ENCODE assay signal across 9 mouse cellular contexts in the genomic region with DNA sequence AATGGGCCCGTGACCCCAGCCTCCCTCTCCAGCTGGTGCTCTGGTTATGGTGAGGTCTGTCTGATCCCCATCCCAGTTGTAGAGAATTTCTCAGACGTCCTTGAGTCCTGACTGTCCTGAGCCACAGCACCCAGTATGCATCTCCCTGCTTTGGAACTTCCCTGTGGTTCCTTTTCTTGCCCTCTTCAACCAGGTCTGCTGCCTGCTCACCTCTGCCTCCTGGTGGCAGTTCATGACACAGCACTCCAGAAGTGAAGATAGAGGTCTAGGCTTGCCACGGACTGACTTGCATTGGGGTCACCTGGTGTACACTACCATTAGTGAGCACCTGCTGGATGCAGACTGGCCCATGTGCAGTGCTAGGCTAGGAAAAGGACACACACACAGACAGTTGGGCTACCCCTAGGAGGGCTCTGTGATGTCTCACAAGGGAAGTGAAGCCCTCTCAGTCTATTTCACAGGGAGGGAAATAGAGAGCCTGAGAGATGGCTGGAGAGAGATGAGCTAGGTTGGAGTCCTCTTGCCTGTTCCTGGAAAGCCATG. TPM values are rescaled to one million over a fixed set of nuclear protein-coding genes. Genes with fewer than 3 reads are reported as not detected.
A peak's percentile ranks its signal among the peaks of the same experiment; 100 is the strongest.
DNase-seq lines count a peak whose midpoint lies in the region; ATAC-seq and TF ChIP-seq lines count a peak whose summit lies in the region.
"Had no signal": no experiment of that assay in that cellular context is flagged by ENCODE, and none has a peak within 500 bp of the region (broad histone marks: within the 10 kb centered on the region; RNA-seq: fewer than 3 reads in every experiment).

No protein-coding gene starts in this region.

- peak; percentile 70 to 82 for ATAC-seq in hematopoietic stem cell, adult 5-6 weeks (replicated peaks in 1 of 2; ENCODE audit: insufficient read depth in 1 of 2, low FRiP score in 2 of 2, low TSS enrichment in 1 of 2, low read depth in 1 of 2, poor library complexity in 2 of 2, severe bottlenecking in 2 of 2)
- ATAC-seq in lung, embryonic 14.5 days (ENCODE audit: insufficient read depth): no peak

- H3K4me1 ChIP-seq in spleen, adult 2 months (ENCODE audit: control insufficient read depth, insufficient read depth, insufficient read length): peaks cover 4% of the 10 kb centered on the region; the same call in 1 of the 2 replicates
- peaks cover 2% of the 10 kb centered on the region; the same call in 1 of the 2 replicates for H3K4me1 ChIP-seq in cortical plate, adult 2 months (ENCODE audit: control insufficient read depth, insufficient read depth, low read length)
- H3K4me1 ChIP-seq in lung, embryonic 14.5 days (ENCODE audit: insufficient read depth): no peaks in the 10 kb centered on the region
- H3K4me1 ChIP-seq: heart, embryonic 15.5 days had no signal

- TF ChIP-seq POLR2A in spleen, adult 2 months (IDR thresholded peaks at IDR 0.05; ENCODE audit: low read depth, low read length): no peak
- TF ChIP-seq POLR2A in cortical plate, adult 2 months (IDR thresholded peaks at IDR 0.05; ENCODE audit: extremely low read depth, insufficient read depth, low read length): no peak

- H3K4me2 ChIP-seq in lung, embryonic 14.5 days: no peak overlapping the region
- H3K4me2 ChIP-seq: heart, embryonic 15.5 days had no signal

- H3K36me3 ChIP-seq in spleen, adult 2 months (ENCODE audit: control insufficient read depth, insufficient read depth, low read length): no peaks in the 10 kb centered on the region
- no peaks in the 10 kb centered on the region for H3K36me3 ChIP-seq in lung, embryonic 14.5 days (ENCODE audit: insufficient read depth)
- H3K36me3 ChIP-seq: heart, embryonic 15.5 days had no signal

- no peaks in the 10 kb centered on the region for H3K9me3 ChIP-seq in lung, embryonic 14.5 days (ENCODE audit: low read depth, low read length)
- H3K9me3 ChIP-seq: heart, embryonic 15.5 days had no signal

- 38% methylated on average over 3 of the region's 3 CpGs for WGBS in spleen, adult 2 months
- 40% methylated on average over 3 of the region's 3 CpGs for WGBS in lung, embryonic 14.5 days

- TF ChIP-seq CTCF in spleen, adult 2 months (IDR thresholded peaks at IDR 0.05; ENCODE audit: extremely low read depth, insufficient read depth, insufficient read length, insufficient replicate concordance): peak; percentile 57; the same call in 1 of the 2 replicates
- peak; percentile 79 for TF ChIP-seq CTCF in cortical plate, adult 2 months (IDR thresholded peaks at IDR 0.05; ENCODE audit: extremely low read depth, insufficient read depth, low read length)
- TF ChIP-seq CTCF in lung, embryonic 14.5 days (IDR thresholded peaks at IDR 0.05; ENCODE audit: low read depth): peak; percentile 95

- H3K9ac ChIP-seq in lung, embryonic 14.5 days: no peak overlapping the region
- H3K9ac ChIP-seq: heart, embryonic 15.5 days had no signal

- no peaks in the 10 kb centered on the region for H3K27me3 ChIP-seq in spleen, adult 2 months (ENCODE audit: control insufficient read depth, insufficient read depth, low read length)
- no peaks in the 10 kb centered on the region for H3K27me3 ChIP-seq in lung, embryonic 14.5 days (ENCODE audit: insufficient read depth, low read length)
- H3K27me3 ChIP-seq: heart, embryonic 15.5 days had no signal

- no peak overlapping the region for H3K27ac ChIP-seq in spleen, adult 2 months (ENCODE audit: insufficient read depth, low read length)
- no peak overlapping the region for H3K27ac ChIP-seq in cortical plate, adult 2 months (ENCODE audit: insufficient read depth, low read length)
- H3K27ac ChIP-seq in lung, embryonic 14.5 days (ENCODE audit: low read depth): no peak overlapping the region
- H3K27ac ChIP-seq: heart, embryonic 15.5 days had no signal

- no peak overlapping the region for H3K4me3 ChIP-seq in spleen, adult 2 months (ENCODE audit: extremely low read depth, insufficient read depth, insufficient read length)
- H3K4me3 ChIP-seq in cortical plate, adult 2 months (ENCODE audit: insufficient read depth, low read length): no peak overlapping the region
- no peak overlapping the region for H3K4me3 ChIP-seq in lung, embryonic 14.5 days (ENCODE audit: low read depth, low read length)
- H3K4me3 ChIP-seq: heart, embryonic 15.5 days had no signal

- DNase-seq in spleen, adult 2 months (ENCODE audit: low read depth in 1 of 2, low spot score in 2 of 2): peak in 1 of 2 experiments; percentile 21
- no peak for DNase-seq in spleen, adult 12 weeks (ENCODE audit: low spot score)
- DNase-seq in adrenal gland, postnatal 14 days: peak; percentile 76
- DNase-seq in lung, embryonic 14.5 days: peak; percentile 72
- peak; percentile 38 to 50 for DNase-seq in right cerebral cortex, postnatal 10 days (ENCODE audit: low spot score in 2 of 2)

RNA-seq across cellular contexts. Expression of a gene that starts 8.1 kb away (rescaled TPM):
- polyA plus RNA-seq in spleen, adult 2 months (2012; rRNA removed): not detected in 2 replicates
- not detected in 2 replicates for total RNA-seq in adrenal gland, postnatal 14 days (2021)
- polyA plus RNA-seq in cortical plate, adult 2 months (2012; rRNA removed): 0.08 TPM in 2 replicates
- total RNA-seq in hematopoietic stem cell, adult 5-6 weeks (2017): not detected in 2 replicates
- not detected in 2 replicates for polyA plus RNA-seq in lung, embryonic 14.5 days (2014; fragmentation: Nextera tagmentation; extraction: Ambion mirVana)
- total RNA-seq: neutrophil, adult 5-6 weeks had no signal
- polyA plus RNA-seq: heart, embryonic 15.5 days had no signal

RNA-seq across cellular contexts. Expression of a gene that starts 11.9 kb away (rescaled TPM):
- polyA plus RNA-seq in spleen, adult 2 months (2012; rRNA removed): 0.16 and 0.68 TPM in 2 replicates
- not detected in 2 replicates for total RNA-seq in adrenal gland, postnatal 14 days (2021)
- polyA plus RNA-seq in cortical plate, adult 2 months (2012; rRNA removed): not detected in 2 replicates
- total RNA-seq in hematopoietic stem cell, adult 5-6 weeks (2017): not detected in 2 replicates
- not detected in 2 replicates for polyA plus RNA-seq in lung, embryonic 14.5 days (2014; fragmentation: Nextera tagmentation; extraction: Ambion mirVana)
- total RNA-seq: neutrophil, adult 5-6 weeks had no signal
- polyA plus RNA-seq: heart, embryonic 15.5 days had no signal

RNA-seq across cellular contexts. Expression of a gene that starts 29.8 kb away (rescaled TPM):
- not detected in 2 replicates for polyA plus RNA-seq in spleen, adult 2 months (2012; rRNA removed)
- 2.2 and 2.8 TPM in 2 replicates for total RNA-seq in adrenal gland, postnatal 14 days (2021)
- polyA plus RNA-seq in cortical plate, adult 2 months (2012; rRNA removed): not detected in 2 replicates
- not detected in 2 replicates for total RNA-seq in hematopoietic stem cell, adult 5-6 weeks (2017)
- not detected in 2 replicates for polyA plus RNA-seq in lung, embryonic 14.5 days (2014; fragmentation: Nextera tagmentation; extraction: Ambion mirVana)
- total RNA-seq: neutrophil, adult 5-6 weeks had no signal
- polyA plus RNA-seq: heart, embryonic 15.5 days had no signal

RNA-seq across cellular contexts. Expression of a gene that starts 44.8 kb away (rescaled TPM):
- not detected in 2 replicates for polyA plus RNA-seq in spleen, adult 2 months (2012; rRNA removed)
- not detected in 2 replicates for total RNA-seq in adrenal gland, postnatal 14 days (2021)
- not detected in 2 replicates for polyA plus RNA-seq in cortical plate, adult 2 months (2012; rRNA removed)
- total RNA-seq in hematopoietic stem cell, adult 5-6 weeks (2017): not detected in 2 replicates
- polyA plus RNA-seq in lung, embryonic 14.5 days (2014; fragmentation: Nextera tagmentation; extraction: Ambion mirVana): not detected in 2 replicates
- total RNA-seq: neutrophil, adult 5-6 weeks had no signal
- polyA plus RNA-seq: heart, embryonic 15.5 days had no signal

RNA-seq across cellular contexts. Expression of a gene that starts 55.1 kb away (rescaled TPM):
- polyA plus RNA-seq in spleen, adult 2 months (2012; rRNA removed): 0.20 and 0.25 TPM in 2 replicates
- total RNA-seq in adrenal gland, postnatal 14 days (2021): not detected in 2 replicates
- not detected in 2 replicates for polyA plus RNA-seq in cortical plate, adult 2 months (2012; rRNA removed)
- not detected in 2 replicates for total RNA-seq in hematopoietic stem cell, adult 5-6 weeks (2017)
- not detected in 2 replicates for polyA plus RNA-seq in lung, embryonic 14.5 days (2014; fragmentation: Nextera tagmentation; extraction: Ambion mirVana)
- total RNA-seq: neutrophil, adult 5-6 weeks had no signal
- polyA plus RNA-seq: heart, embryonic 15.5 days had no signal
